Comparison of ENCODE assay signal across 23 mouse cellular contexts in the genomic region with DNA sequence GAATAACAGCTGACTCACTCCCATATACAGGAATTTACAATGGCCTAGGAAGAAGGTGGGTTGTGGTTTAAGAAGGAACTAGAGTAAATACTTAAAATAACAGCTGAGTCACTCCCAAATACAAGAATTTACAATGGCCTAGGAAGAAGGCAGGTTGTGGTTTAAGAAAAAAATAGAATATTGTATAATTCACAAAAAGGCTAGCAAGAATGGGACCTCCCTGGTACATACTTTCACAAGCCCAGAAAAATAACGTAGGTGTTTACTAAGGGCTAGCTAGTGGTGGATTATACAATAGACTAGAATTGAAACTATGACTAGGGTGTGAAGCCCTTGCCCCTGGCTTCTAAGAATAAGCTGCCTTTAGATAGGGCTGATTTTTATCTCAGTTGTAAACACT.
DNase-seq lines count a peak whose midpoint lies in the region; ATAC-seq and TF ChIP-seq lines count a peak whose summit lies in the region.
"Had no signal": no experiment of that assay in that cellular context is flagged by ENCODE, and none has a peak within 500 bp of the region (broad histone marks: within the 10 kb centered on the region; RNA-seq: fewer than 3 reads in every experiment).

No protein-coding gene starts in this region.

- H3K9ac ChIP-seq in intestine, embryonic 15.5 days: no peak overlapping the region
- H3K9ac ChIP-seq: embryonic facial prominence, embryonic 13.5 days; forebrain, embryonic 15.5 days; hindbrain, embryonic 14.5 days had no signal

- no peak overlapping the region for H3K4me2 ChIP-seq in intestine, embryonic 15.5 days (replicated peaks)
- H3K4me2 ChIP-seq: embryonic facial prominence, embryonic 13.5 days; forebrain, embryonic 15.5 days; hindbrain, embryonic 14.5 days had no signal

- no peaks in the 10 kb centered on the region; the same call in 1 of the 2 replicates for H3K4me1 ChIP-seq in lung, adult 2 months (ENCODE audit: control insufficient read depth, insufficient read depth, low read length)
- H3K4me1 ChIP-seq in intestine, embryonic 15.5 days (replicated peaks): no peaks in the 10 kb centered on the region
- H3K4me1 ChIP-seq: embryonic facial prominence, embryonic 13.5 days; forebrain, embryonic 15.5 days; hindbrain, embryonic 10.5 days had no signal

- no peaks in the 10 kb centered on the region for H3K27me3 ChIP-seq in intestine, embryonic 15.5 days (replicated peaks)
- H3K27me3 ChIP-seq: embryonic facial prominence, embryonic 13.5 days; forebrain, embryonic 15.5 days had no signal

- DNase-seq in lung, postnatal 36 days: peak; percentile 2
- no peak for DNase-seq in lung, adult 2 months
- no peak for DNase-seq in gastrocnemius, postnatal 4 days (ENCODE audit: low spot score in 2 of 2)
- no peak for DNase-seq in heart, postnatal 25 days (ENCODE audit: low spot score)
- DNase-seq: adrenal gland, postnatal 14 days; B cell, adult 2 months; cerebellum, adult 11-12 months; cerebellum, adult 9-10 months; cerebellum, postnatal 25 days; gastrocnemius, postnatal 14 days; heart, adult 11 months; heart, postnatal 10 days had no signal

- intact Hi-C loops in heart, postnatal 25 days (cut with DNase I): no loop called here

- H3K9me3 ChIP-seq in intestine, embryonic 15.5 days: no peaks in the 10 kb centered on the region
- H3K9me3 ChIP-seq: embryonic facial prominence, embryonic 13.5 days; forebrain, embryonic 15.5 days; G1E; hindbrain, embryonic 10.5 days had no signal

- ATAC-seq in common myeloid progenitor, adult 5-6 weeks (replicated peaks; ENCODE audit: low read depth, poor library complexity, severe bottlenecking): peak; percentile 52
- peak; percentile 76 to 81 for ATAC-seq in hematopoietic stem cell, adult 5-6 weeks (replicated peaks in 1 of 2; ENCODE audit: insufficient read depth in 1 of 2, low FRiP score in 2 of 2, low TSS enrichment in 1 of 2, low read depth in 1 of 2, poor library complexity in 2 of 2, severe bottlenecking in 2 of 2)
- ATAC-seq in intestine, embryonic 15.5 days: no peak
- ATAC-seq: activated CD4-positive, CD25-positive, alpha-beta regulatory T cell, adult 4 months; CD4-positive, CD25-positive, alpha-beta regulatory T cell, adult 4 months; forebrain, embryonic 15.5 days; intestine, embryonic 16.5 days had no signal

- TF ChIP-seq POLR2A in lung, adult 2 months (IDR thresholded peaks at IDR 0.05; ENCODE audit: borderline replicate concordance, extremely low read depth, low read depth, low read length): no peak

- no peak for TF ChIP-seq CTCF in lung, adult 2 months (IDR thresholded peaks at IDR 0.05; ENCODE audit: insufficient read depth, low read length)

- H3K27ac ChIP-seq in intestine, embryonic 15.5 days: no peak overlapping the region
- H3K27ac ChIP-seq: embryonic facial prominence, embryonic 13.5 days; forebrain, embryonic 15.5 days; hindbrain, embryonic 10.5 days; hindbrain, embryonic 14.5 days had no signal

- WGBS in lung, adult 2 months: 39% methylated on average over 1 of the region's 1 CpGs
- 69% methylated on average over 1 of the region's 1 CpGs for WGBS in intestine, embryonic 15.5 days

- H3K36me3 ChIP-seq in intestine, embryonic 15.5 days: no peaks in the 10 kb centered on the region
- H3K36me3 ChIP-seq: embryonic facial prominence, embryonic 13.5 days; forebrain, embryonic 15.5 days; G1E; hindbrain, embryonic 10.5 days had no signal

- H3K4me3 ChIP-seq in lung, adult 2 months (replicated peaks; ENCODE audit: extremely low read depth, low read depth, low read length): no peak overlapping the region
- no peak overlapping the region for H3K4me3 ChIP-seq in intestine, embryonic 15.5 days (replicated peaks)
- H3K4me3 ChIP-seq: embryonic facial prominence, embryonic 13.5 days; forebrain, embryonic 15.5 days; hindbrain, embryonic 10.5 days had no signal
